Mouse (Mus musculus) monocyte, adult 59 days (primary cell): ENCODE data around the gene Hunk. TPM values are rescaled to one million over a fixed set of nuclear protein-coding genes. Genes with fewer than 3 reads are reported as not detected.

Experiments
- total RNA-seq, 2 experiments: library from RNA; stranded (reverse); gene quantifications; one replicate each; pipeline ENCODE4 v1.2.4; 2023

The Hunk gene
- total RNA-seq: under 1 TPM; 0.61 to 1.00 TPM

GRCm38 (mm10) chr16:90385688-90386513 is at the start of gene Hunk:
Hunk (plus strand) TSS chr16:90386013.

Other genes starting within 250 kb of the Hunk start
- gene Tiam1, start 242.2 kb upstream of the Hunk start, total RNA-seq: 100 to 1,000 TPM; 167 to 179 TPM
- 100 to 1,000 TPM; 286 to 295 TPM for gene Sod1, start 165.3 kb upstream of the Hunk start, total RNA-seq
- gene Scaf4, start 101.5 kb upstream of the Hunk start, total RNA-seq: 100 to 1,000 TPM; 154 to 158 TPM